Mouse (Mus musculus): Measurements from ENCODE around the gene Sptlc2. TPM values are rescaled to one million over a fixed set of nuclear protein-coding genes. Genes with fewer than 3 reads are reported as not detected.
A peak's percentile ranks its signal among the peaks of the same experiment; 100 is the strongest.
"Not testable (repeated sequence)": the region's sequence is repeated elsewhere in the genome, so short reads cannot be mapped to it uniquely, and the experiment has no call there.

The Sptlc2 gene
- polyA plus RNA-seq, 1 experiment from 2014 or later = 72.0 TPM

DNA sequence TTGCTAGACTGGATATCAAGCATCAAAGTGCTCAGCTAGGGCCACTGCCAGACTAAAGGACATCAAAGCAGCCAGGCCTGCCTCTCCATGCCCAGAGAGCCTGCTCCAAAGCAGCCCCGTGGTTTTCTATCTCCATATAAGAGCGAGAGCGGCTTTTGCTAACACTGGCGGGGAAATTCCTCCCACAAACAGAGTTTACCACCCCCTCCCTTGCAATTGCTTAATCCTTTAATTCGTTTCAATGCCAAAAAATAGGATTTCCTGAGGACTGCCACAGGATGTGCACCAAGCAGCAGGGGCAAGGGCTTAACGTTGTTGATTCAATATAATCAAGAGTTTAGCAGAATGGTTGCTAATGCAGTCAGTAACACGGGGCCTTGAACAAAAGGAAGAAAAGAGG lies 60.5 kb downstream of the Sptlc2 start:
- H3K4me2 ChIP-seq (replicated peaks) = no peak overlapping the region
- peak; percentile 55; the same call in 1 of the 2 replicates for ATAC-seq (ENCODE audit: low FRiP score)
- H3K9ac ChIP-seq = no peak overlapping the region
- 8% methylated on average over 7 of the region's 7 CpGs for WGBS
- H3K36me3 ChIP-seq (replicated peaks; ENCODE audit: control insufficient read depth, insufficient read depth) = peaks cover 10% of the 10 kb centered on the region; the same call in 1 of the 2 replicates
- no peaks in the 10 kb centered on the region for H3K9me3 ChIP-seq (ENCODE audit: control insufficient read depth, low read length)
- H3K4me3 ChIP-seq (replicated peaks; ENCODE audit: low read length) = no peak overlapping the region
- no peak for DNase-seq (ENCODE audit: low spot score)
- 0 out of 2 replicates have a peak, but pooled peaks cover 5% of the 10 kb centered on the region for H3K4me1 ChIP-seq (replicated peaks; ENCODE audit: control insufficient read depth, insufficient read depth, low read length)
- H3K27ac ChIP-seq = 0 out of 2 replicates have a peak overlapping the region, but pooled peaks have one; percentile 7
- no peaks in the 10 kb centered on the region for H3K27me3 ChIP-seq (ENCODE audit: control insufficient read depth, insufficient read depth, low read length)

DNA sequence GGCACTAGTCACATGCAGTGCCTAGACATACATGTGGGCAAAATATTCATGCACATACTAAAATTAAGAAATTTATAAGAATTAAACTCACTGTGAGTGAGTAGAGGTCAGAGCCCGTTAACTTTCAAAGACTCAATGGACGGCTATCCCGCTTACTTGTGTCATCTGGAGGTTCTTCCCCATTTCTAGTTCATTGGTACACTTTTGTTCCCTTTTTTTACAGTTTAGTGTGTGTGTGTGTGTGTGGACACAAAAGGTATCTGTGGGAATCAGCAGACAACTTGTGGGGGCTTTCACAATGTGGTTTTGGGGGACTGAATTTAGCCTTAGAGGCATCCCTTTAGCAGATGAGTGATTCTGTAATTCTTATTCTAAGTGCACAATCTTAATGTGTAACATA lies 62.7 kb downstream of the Sptlc2 start:
- no peaks in the 10 kb centered on the region for H3K4me1 ChIP-seq (replicated peaks; ENCODE audit: control insufficient read depth, insufficient read depth, low read length)
- no peak overlapping the region for H3K4me2 ChIP-seq (replicated peaks)
- H3K9ac ChIP-seq = no peak overlapping the region
- H3K4me3 ChIP-seq (replicated peaks; ENCODE audit: low read length) = no peak overlapping the region
- H3K36me3 ChIP-seq (replicated peaks; ENCODE audit: control insufficient read depth, insufficient read depth) = peaks cover 15% of the 10 kb centered on the region; the same call in 1 of the 2 replicates
- no peaks in the 10 kb centered on the region for H3K9me3 ChIP-seq (ENCODE audit: control insufficient read depth, low read length)
- ATAC-seq (ENCODE audit: low FRiP score) (no peak), DNase-seq (ENCODE audit: low spot score) (no peak)
- WGBS = 98% methylated on average over 3 of the region's 3 CpGs
- no peak overlapping the region for H3K27ac ChIP-seq
- no peaks in the 10 kb centered on the region for H3K27me3 ChIP-seq (ENCODE audit: control insufficient read depth, insufficient read depth, low read length)

DNA sequence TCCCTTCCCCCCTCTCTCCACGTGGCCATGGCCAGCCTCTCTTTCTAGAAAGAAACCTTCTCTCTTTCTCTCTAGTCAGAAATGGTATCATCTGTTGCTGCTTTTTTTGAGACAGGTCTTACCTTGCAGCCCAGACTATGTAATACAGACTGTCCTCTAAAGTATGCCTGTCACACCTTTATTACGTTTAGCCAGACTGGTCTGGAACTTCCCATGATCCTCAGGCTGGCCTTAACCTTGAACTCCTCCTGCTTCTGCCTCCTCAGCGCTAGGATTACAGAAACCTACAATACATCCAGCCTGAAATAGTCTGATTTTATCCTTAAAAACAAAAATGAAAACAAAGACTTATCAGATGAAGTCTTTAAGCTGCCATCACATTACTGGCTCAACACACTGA lies 68.9 kb downstream of the Sptlc2 start:
- H3K27ac ChIP-seq = no peak overlapping the region
- H3K4me3 ChIP-seq (replicated peaks; ENCODE audit: low read length) = no peak overlapping the region
- ATAC-seq (ENCODE audit: low FRiP score) (no peak), DNase-seq (ENCODE audit: low spot score) (no peak)
- no peaks in the 10 kb centered on the region for H3K27me3 ChIP-seq (ENCODE audit: control insufficient read depth, insufficient read depth, low read length)
- H3K36me3 ChIP-seq (replicated peaks; ENCODE audit: control insufficient read depth, insufficient read depth) = peaks cover 5% of the 10 kb centered on the region; the same call in 1 of the 2 replicates
- H3K9me3 ChIP-seq (ENCODE audit: control insufficient read depth, low read length) = no peaks in the 10 kb centered on the region
- WGBS = 89% methylated on average over 3 of the region's 3 CpGs
- H3K4me1 ChIP-seq (replicated peaks; ENCODE audit: control insufficient read depth, insufficient read depth, low read length) = no peaks in the 10 kb centered on the region
- no peak overlapping the region for H3K4me2 ChIP-seq (replicated peaks)
- no peak overlapping the region for H3K9ac ChIP-seq

DNA sequence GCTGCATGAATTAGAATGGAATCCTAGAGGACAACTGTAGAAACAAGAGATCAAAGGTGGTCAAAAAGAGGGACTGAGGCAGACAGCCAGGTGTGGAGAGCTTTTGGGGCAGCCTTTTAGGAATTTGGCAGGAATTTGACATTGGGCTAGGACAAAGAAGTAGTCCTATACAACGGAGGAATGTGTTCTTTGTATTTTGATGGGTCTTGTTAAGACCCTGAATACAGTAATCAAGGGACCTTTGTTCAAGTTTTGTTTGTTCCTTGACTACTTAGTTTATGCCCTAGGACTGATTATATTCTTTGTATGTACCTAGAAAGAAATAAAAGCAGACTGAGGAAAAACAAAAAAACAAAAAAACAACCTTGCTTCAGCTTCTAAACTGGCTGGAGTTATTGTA lies 70.2 kb downstream of the Sptlc2 start:
- H3K27me3 ChIP-seq (ENCODE audit: control insufficient read depth, insufficient read depth, low read length) = no peaks in the 10 kb centered on the region
- H3K4me3 ChIP-seq (replicated peaks; ENCODE audit: low read length) = no peak overlapping the region
- ATAC-seq (ENCODE audit: low FRiP score) (no peak), DNase-seq (ENCODE audit: low spot score) (no peak)
- H3K4me2 ChIP-seq (replicated peaks) = no peak overlapping the region
- H3K36me3 ChIP-seq (replicated peaks; ENCODE audit: control insufficient read depth, insufficient read depth) = 0 out of 2 replicates have a peak, but pooled peaks cover 5% of the 10 kb centered on the region
- WGBS = 53% methylated on average over 1 of the region's 1 CpGs
- H3K9ac ChIP-seq = no peak overlapping the region
- no peaks in the 10 kb centered on the region for H3K4me1 ChIP-seq (replicated peaks; ENCODE audit: control insufficient read depth, insufficient read depth, low read length)
- no peaks in the 10 kb centered on the region for H3K9me3 ChIP-seq (ENCODE audit: control insufficient read depth, low read length)
- H3K27ac ChIP-seq = no peak overlapping the region

DNA sequence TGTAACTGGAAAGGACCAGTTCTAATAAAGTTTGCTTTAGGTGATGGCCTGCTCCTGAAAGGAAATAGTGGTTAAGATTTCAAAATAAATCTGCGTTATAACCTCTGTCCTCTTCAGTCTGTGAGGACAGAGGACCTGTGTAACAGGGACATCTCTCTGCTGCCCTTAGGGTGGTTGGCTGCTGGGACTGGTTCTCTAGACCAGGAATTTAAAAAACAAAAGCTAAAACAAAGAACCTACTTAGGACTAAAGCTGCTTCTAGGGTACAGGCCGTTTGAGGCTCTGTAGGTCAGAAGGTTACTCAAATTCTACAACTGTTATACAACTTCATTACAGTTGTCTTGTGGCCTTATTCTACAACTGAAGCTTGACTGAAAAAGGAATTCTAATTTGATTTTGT lies 75.1 kb downstream of the Sptlc2 start:
- Histone ChIP-seq H3K4me3 (replicated peaks; ENCODE audit: low read length) (no peak overlapping the region), H3K9ac (no peak overlapping the region), H3K27me3 (ENCODE audit: control insufficient read depth, insufficient read depth, low read length) (no peaks in the 10 kb centered on the region), H3K36me3 (replicated peaks; ENCODE audit: control insufficient read depth, insufficient read depth) (peaks cover 40% of the 10 kb centered on the region), H3K4me2 (replicated peaks) (no peak overlapping the region), H3K9me3 (ENCODE audit: control insufficient read depth, low read length) (no peaks in the 10 kb centered on the region), H3K4me1 (replicated peaks; ENCODE audit: control insufficient read depth, insufficient read depth, low read length) (no peaks in the 10 kb centered on the region), H3K27ac (no peak overlapping the region)
- 63% methylated on average over 2 of the region's 2 CpGs for WGBS
- ATAC-seq (ENCODE audit: low FRiP score) (no peak), DNase-seq (ENCODE audit: low spot score) (no peak)

DNA sequence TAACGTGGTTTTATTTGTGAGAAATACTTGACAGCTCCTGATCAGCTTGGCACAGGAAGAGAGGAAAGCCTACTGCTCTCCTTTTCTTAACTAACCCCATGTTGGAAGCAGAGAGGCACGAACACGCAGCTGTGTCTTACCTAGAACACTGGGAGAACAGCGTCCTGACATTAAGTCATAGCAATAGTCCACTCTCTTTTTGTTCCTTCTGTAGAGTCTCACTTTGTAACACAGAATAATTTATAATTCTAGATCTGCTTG lies 81.6 kb downstream of the Sptlc2 start:
- H3K4me1 ChIP-seq (replicated peaks; ENCODE audit: control insufficient read depth, insufficient read depth, low read length); H3K4me3 ChIP-seq (replicated peaks; ENCODE audit: low read length); H3K9ac ChIP-seq; H3K4me2 ChIP-seq (replicated peaks); ATAC-seq (ENCODE audit: low FRiP score); H3K27me3 ChIP-seq (ENCODE audit: control insufficient read depth, insufficient read depth, low read length); H3K9me3 ChIP-seq (ENCODE audit: control insufficient read depth, low read length); H3K27ac ChIP-seq; DNase-seq (ENCODE audit: low spot score): not testable (repeated sequence)
- 63% methylated on average over 4 of the region's 4 CpGs for WGBS
- peaks cover 35% of the 10 kb centered on the region for H3K36me3 ChIP-seq (replicated peaks; ENCODE audit: control insufficient read depth, insufficient read depth)

DNA sequence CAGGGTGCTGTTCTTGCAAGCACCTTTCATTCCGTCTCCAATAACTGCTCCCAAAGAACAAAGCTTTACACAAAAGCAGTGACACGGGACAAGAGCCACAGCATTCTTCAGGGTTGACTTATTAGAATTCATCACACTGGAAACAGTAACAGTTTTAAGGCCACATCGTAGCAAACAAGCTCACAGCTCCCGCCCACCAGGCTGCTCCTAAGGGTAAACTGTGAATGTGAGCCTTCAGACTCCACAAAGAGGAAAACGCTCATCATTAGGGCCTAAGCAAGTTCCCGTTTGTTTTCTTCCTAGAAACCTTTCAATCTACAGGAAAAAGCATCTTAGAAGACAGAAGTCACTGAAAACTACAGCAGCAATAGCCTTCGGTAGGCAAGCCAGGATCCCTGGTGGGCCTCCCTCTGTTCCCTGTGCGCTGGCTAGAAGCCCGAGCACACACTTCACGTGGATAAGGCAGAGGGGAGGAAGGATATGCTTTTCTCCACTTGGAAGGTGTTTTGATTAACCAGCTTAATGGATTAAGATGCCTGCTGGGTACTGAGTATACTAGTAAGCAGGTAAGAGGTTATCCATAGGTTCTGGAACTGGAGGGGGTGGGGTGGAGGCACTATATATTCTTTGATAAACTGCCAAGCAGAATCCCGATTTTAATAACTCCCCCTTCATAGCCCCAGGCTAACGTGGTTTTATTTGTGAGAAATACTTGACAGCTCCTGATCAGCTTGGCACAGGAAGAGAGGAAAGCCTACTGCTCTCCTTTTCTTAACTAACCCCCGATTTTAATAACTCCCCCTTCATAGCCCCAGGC lies 82.2 kb downstream of the Sptlc2 start:
- peaks cover 8% of the 10 kb centered on the region for H3K27me3 ChIP-seq (ENCODE audit: control insufficient read depth, insufficient read depth, low read length)
- no peaks in the 10 kb centered on the region for H3K9me3 ChIP-seq (ENCODE audit: control insufficient read depth, low read length)
- H3K27ac ChIP-seq = no peak overlapping the region
- 25% methylated on average over 13 of the region's 13 CpGs for WGBS
- H3K4me2 ChIP-seq (replicated peaks) = no peak overlapping the region
- H3K4me1 ChIP-seq (replicated peaks; ENCODE audit: control insufficient read depth, insufficient read depth, low read length) = 0 out of 2 replicates have a peak, but pooled peaks cover 8% of the 10 kb centered on the region
- no peak for DNase-seq (ENCODE audit: low spot score)
- no peak overlapping the region for H3K9ac ChIP-seq
- ATAC-seq (ENCODE audit: low FRiP score) = 0 out of 2 replicates have a peak, but pooled peaks have one; percentile 21
- H3K36me3 ChIP-seq (replicated peaks; ENCODE audit: control insufficient read depth, insufficient read depth) = peaks cover 32% of the 10 kb centered on the region
- H3K4me3 ChIP-seq (replicated peaks; ENCODE audit: low read length) = no peak overlapping the region

DNA sequence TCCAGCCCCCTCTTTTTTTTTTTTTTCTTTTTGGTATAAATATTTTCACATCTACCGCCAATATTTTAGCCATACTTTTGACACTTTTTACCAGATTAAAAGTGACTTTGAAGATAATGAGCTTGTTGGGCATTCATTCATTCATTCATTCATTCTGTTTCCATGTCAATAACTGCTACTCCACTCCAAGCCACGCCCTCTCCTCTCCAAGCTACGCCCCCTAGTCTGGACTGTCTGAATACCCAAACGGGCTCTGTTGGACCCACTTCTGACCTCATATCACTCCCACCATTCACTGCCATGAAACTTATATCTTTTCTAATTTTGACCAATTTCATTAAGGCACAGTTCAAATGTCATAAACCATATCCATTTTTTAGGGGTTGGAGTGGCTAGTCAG lies 87.0 kb downstream of the Sptlc2 start:
- Histone ChIP-seq H3K4me1 (replicated peaks; ENCODE audit: control insufficient read depth, insufficient read depth, low read length) (peaks cover 21% of the 10 kb centered on the region), H3K4me2 (replicated peaks) (no peak overlapping the region), H3K4me3 (replicated peaks; ENCODE audit: low read length) (no peak overlapping the region), H3K27ac (no peak overlapping the region), H3K9ac (no peak overlapping the region), H3K36me3 (replicated peaks; ENCODE audit: control insufficient read depth, insufficient read depth) (no peaks in the 10 kb centered on the region), H3K27me3 (ENCODE audit: control insufficient read depth, insufficient read depth, low read length) (peaks cover 27% of the 10 kb centered on the region), H3K9me3 (ENCODE audit: control insufficient read depth, low read length) (no peaks in the 10 kb centered on the region)
- 47% methylated on average over 4 of the region's 4 CpGs for WGBS
- no peak for ATAC-seq (ENCODE audit: low FRiP score)
- DNase-seq (ENCODE audit: low spot score) = no peak

DNA sequence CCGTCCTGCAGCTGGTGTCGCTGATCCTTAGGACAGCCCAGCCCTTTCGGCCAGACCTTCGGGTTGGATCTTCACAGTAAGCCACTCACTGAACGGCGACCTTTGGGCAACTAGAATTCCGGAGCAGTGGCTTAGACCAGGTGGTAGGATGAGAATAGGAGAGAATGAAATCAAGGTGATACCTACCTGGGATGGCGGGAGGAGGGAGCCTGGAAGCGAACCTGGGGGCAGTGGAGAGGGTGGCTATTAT lies 87.8 kb downstream of the Sptlc2 start:
- no peak for DNase-seq (ENCODE audit: low spot score)
- H3K4me2 ChIP-seq (replicated peaks) = peak overlapping the region; percentile 98
- 2% methylated on average over 9 of the region's 9 CpGs for WGBS
- H3K4me3 ChIP-seq (replicated peaks; ENCODE audit: low read length) = peak overlapping the region; percentile 80
- H3K36me3 ChIP-seq (replicated peaks; ENCODE audit: control insufficient read depth, insufficient read depth) = no peaks in the 10 kb centered on the region
- H3K27ac ChIP-seq = no peak overlapping the region
- peaks cover 27% of the 10 kb centered on the region for H3K27me3 ChIP-seq (ENCODE audit: control insufficient read depth, insufficient read depth, low read length)
- H3K4me1 ChIP-seq (replicated peaks; ENCODE audit: control insufficient read depth, insufficient read depth, low read length) = peaks cover 13% of the 10 kb centered on the region
- no peak; the same call in 1 of the 2 replicates for ATAC-seq (ENCODE audit: low FRiP score)
- no peaks in the 10 kb centered on the region for H3K9me3 ChIP-seq (ENCODE audit: control insufficient read depth, low read length)
- no peak overlapping the region for H3K9ac ChIP-seq
